Mouse (Mus musculus): Measurements from ENCODE around the gene Atg10. TPM values are rescaled to one million over a fixed set of nuclear protein-coding genes. Genes with fewer than 3 reads are reported as not detected.

Atg10 gene
- total RNA-seq, 4 experiments from 2014 or later, result 13.3 to 23.6 (median 21.1) TPM

GRCm38 (mm10) chr13:91114880-91115279, 108.9 kb downstream of the Atg10 start:
- DNase-seq, result no peak

GRCm38 (mm10) chr13:91107308-91107946, 116.3 kb downstream of the Atg10 start:
- no peak for DNase-seq

GRCm38 (mm10) chr13:91102238-91102637, 121.5 kb downstream of the Atg10 start:
- DNase-seq, result no peak

DNA sequence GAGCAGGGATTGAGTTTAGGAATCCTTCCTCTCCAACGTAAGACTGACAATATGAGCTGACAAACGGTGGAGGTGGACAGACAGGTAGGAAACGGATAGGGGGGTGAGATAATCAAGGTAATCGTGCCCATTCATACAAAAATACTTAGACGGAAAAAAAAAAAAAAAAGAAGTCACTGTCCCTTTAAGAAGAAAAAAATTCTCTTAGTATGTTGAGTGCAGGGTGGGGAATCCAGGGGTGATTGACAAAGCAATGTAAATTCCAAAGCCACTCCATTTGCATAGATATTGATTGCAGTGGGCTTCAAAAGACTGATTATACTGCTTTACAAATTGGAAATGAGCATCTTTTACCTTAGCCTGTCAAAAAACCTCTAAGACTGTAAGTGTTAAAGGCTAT, 123.4 kb downstream of the Atg10 start:
- no peak for DNase-seq

GRCm38 (mm10) chr13:91094851-91095250, 128.9 kb downstream of the Atg10 start:
- no peak for DNase-seq

GRCm38 (mm10) chr13:91094196-91094595, 129.6 kb downstream of the Atg10 start:
- no peak for DNase-seq

DNA sequence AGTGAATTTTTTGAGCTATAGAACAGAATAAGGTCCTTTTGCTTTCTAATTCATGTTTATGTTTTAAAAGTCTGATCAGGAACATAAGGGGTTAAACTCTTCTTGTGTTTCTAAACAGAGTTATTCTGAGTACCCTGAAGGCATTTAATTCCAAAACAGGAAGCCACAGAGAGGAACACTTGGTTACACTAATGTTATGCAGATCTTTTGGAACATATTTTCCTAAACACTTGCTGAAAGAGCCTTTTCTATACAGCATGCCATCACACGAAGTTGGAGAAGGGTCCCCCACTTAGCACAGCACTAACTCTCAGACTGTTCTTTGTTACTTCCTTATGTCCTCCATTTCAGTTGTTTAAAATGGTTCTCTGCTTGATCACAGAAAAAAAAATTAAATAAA, 130.2 kb downstream of the Atg10 start:
- DNase-seq, result no peak

GRCm38 (mm10) chr13:91093162-91093561, 130.6 kb downstream of the Atg10 start:
- DNase-seq, result no peak

- DNase-seq, result no peak
Measured at GRCm38 (mm10) chr13:91091731-91092190, 132.0 kb downstream of the Atg10 start.

DNA sequence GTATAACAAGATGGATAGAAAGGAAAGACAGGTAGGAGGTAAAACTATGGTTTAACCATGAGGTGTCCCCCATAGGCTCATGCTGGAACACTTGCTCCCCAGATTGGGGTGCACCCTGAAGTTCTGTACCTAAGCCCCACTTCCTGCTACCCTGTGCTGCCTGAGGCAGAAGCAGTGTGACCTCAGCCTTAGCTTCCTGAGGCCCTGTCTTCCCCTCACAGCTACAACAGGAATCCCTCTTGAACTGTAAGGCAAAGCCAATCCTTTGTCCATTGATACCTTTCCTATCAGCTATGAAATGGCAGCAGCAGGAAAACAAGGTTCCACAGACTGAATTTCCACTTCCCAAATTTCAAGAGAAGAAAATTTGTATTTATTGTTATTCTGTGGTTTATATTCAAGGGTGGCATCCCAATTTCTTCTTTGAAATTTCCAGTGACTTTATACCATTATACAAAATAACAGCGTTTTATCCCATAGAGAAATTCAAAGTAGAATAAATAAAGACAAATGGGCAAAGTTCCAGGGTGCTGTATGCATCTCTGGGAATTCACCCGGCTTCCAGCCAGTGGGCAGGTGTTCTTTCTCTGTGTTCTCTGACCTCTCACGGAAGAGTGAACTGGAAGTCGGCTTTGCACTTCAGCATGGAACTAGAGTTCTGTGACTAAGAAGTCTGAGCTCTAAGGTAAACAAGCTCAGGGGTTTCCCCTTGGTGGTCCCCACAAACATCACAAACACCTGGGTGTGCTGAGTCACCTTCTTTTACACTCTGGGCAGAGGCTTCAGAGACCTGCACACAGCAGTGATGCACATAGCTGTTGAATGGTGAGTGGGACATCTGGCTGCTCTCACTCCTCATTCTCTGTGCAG, 132.7 kb downstream of the Atg10 start:
- DNase-seq, result no peak

GRCm38 (mm10) chr13:91086361-91086900, 137.3 kb downstream of the Atg10 start:
- no peak for DNase-seq

- no peak for DNase-seq
Measured at GRCm38 (mm10) chr13:91072351-91072750, 151.4 kb downstream of the Atg10 start.

GRCm38 (mm10) chr13:91060871-91061270, 162.9 kb downstream of the Atg10 start:
- no peak for DNase-seq

DNA sequence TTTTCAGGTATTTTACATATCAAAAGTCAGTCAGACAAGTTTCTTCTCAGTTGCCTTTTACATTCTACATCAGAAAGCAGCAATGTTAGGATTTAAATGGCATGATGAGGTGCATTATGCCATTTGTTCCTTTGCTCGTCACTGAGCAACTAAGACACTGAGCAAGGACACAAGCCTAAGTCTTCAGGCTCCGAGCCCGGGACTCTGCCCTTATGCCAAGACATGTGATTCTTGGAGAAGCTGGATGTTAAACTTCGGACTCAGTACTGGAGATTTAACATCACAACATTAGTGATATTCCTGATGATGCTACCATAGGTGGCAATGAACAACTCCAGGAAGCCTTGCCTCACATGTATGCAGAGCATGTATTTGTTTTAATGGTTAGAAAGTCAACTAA, 175.6 kb downstream of the Atg10 start:
- no peak for DNase-seq

- DNase-seq, result no peak
Measured at GRCm38 (mm10) chr13:91046851-91047250, 176.9 kb downstream of the Atg10 start.

DNA sequence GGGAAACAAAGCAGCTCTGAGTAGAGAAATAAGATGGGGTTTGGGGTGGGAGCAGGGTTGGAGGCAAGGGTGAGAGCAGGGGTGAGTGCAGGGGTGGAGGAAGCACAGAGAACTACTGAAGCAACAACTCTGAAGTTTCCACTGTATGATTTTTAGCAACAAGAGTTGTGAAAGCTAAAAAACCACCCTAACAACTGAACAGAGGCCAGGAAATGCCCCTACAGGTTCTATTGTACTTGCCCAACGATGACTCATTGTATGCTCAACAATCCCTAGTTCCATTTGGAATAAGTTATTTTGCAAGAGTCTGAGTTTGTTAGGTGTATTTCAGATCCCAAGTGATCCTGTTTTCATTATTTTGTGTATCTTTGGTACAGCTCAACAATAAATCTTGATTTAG, 182.5 kb downstream of the Atg10 start:
- no peak for DNase-seq

DNA sequence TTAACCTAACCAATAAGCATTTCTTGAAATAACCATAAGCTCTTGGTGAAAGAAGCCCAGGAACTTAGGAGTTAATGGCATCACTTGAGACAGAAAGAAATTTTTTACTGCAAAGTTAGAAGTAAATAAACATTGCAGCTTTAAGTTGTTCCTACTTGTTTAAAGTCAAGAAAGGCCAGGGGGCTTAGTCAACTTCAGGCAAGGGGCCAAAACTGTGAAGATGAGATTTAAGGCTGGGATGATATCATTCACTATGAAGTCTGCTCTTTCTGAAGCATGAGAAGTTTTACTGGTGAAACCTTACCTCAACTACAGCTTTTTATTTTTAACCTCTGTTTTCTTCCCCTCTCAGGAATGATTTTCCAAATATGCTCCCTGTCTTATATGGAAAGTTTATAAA, 183.3 kb downstream of the Atg10 start:
- DNase-seq, result no peak

DNA sequence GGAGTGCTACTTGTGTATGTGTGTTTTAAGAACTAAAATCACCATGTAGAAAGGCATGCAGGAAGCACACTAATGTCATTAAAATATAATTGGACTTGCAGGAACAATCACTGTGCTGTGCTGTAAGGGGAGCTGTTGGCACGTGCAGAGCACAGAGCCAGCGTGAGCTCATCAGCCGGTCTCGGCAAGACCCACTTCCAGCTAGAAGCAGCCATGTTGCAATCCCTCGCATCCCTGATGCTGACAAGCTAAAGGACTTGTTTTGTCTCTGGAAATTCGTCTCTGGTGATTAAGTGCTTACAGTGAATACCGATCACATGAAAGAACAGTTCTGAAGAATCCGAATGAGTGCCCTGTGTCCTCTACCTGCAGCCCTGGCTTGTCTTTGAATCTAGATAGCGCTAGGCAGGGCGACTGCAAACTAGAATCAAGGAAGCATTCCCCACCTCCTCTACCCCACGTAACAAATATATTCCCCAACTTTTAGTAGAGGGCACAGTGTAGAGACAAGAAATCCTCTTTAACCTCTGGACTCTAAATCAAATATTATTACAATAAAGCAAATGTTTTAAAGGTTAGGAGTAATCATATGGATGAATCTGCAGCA, 184.5 kb downstream of the Atg10 start:
- DNase-seq, result no peak

- no peak for DNase-seq
Measured at GRCm38 (mm10) chr13:91038636-91039035, 185.1 kb downstream of the Atg10 start.

DNA sequence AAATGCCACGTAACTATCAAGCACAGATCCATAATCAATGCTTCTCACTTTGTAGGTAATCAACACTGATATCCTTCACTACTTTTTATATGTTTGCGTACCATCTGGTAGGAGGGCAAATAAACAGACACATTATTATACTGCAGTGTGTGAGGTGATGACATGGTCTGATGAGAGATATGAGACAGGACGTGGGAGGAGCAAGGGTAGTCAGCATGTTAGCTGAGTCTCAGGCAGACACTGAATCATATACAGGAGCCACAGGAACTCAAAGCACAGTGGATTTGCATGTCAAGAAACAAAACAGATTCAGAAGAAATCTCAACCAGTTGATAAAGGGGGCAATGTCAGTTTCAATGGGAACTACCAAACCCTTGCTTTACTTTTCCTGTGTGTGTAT, 185.7 kb downstream of the Atg10 start:
- no peak for DNase-seq

- DNase-seq, result no peak
Measured at GRCm38 (mm10) chr13:91037405-91037804, 186.4 kb downstream of the Atg10 start.

- no peak for DNase-seq
Measured at GRCm38 (mm10) chr13:91031836-91032235, 191.9 kb downstream of the Atg10 start.

DNA sequence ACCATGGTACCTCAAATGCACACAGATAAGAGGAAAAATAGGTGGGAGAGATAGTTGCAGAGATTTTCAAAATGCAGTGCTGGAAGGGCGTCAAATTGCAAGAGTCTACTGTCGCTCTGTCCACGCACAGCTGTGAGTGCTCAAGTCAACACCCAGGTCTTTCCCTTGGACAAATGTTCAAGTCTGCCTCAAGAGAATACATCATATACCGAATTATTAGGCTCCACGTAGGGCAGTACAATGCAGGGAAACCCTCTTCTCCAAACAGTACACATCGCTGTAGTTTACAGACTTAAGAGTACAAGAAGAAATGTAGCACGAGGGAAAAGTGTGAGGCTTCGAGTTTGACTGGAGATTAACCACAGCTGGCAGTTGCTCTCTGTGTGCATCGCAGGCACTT, 200.3 kb downstream of the Atg10 start:
- no peak for DNase-seq

Measured in adrenal gland, adult 8-10 months (tissue).